Comparison of ENCODE assay signal across 18 mouse cellular contexts in the genomic region with DNA sequence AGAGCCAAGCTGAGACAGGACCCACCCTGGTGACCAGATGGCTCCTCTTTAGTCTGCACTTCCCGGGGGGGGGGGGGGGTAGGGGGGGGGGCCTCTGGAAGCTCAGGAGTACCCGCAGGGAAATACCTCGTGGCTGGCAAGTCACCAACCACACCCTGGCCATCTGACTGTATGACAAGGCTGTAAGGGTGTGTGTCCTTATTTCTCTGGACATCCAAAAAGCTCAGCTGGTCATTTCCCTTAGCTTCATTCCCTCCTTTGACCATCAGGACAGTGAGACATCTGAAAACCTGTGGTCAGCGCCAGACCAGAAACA.
DNase-seq lines count a peak whose midpoint lies in the region; ATAC-seq and TF ChIP-seq lines count a peak whose summit lies in the region.
"Had no signal": no experiment of that assay in that cellular context is flagged by ENCODE, and none has a peak within 500 bp of the region (broad histone marks: within the 10 kb centered on the region; RNA-seq: fewer than 3 reads in every experiment).

No protein-coding gene starts in this region.

- 0 out of 2 replicates have a peak, but pooled peaks have one; percentile 15 for ATAC-seq in hindbrain, postnatal 0 days
- ATAC-seq in hindbrain, embryonic 11.5 days (ENCODE audit: low FRiP score), result no peak
- ATAC-seq in embryonic facial prominence, embryonic 13.5 days (ENCODE audit: insufficient number of reproducible peaks, insufficient read depth, low FRiP score, low TSS enrichment, low read depth), result no peak
- ATAC-seq in neural tube, embryonic 15.5 days (ENCODE audit: low FRiP score), result no peak
- ATAC-seq in intestine, postnatal 0 days, result no peak
- ATAC-seq: forebrain, postnatal 0 days; liver, embryonic 12.5 days; lung, postnatal 0 days; midbrain, embryonic 15.5 days had no signal

- no peaks in the 10 kb centered on the region for H3K9me3 ChIP-seq in hindbrain, postnatal 0 days (ENCODE audit: low read length)
- no peaks in the 10 kb centered on the region for H3K9me3 ChIP-seq in hindbrain, embryonic 11.5 days (ENCODE audit: control insufficient read depth, low read length)
- H3K9me3 ChIP-seq in embryonic facial prominence, embryonic 13.5 days, result no peaks in the 10 kb centered on the region
- H3K9me3 ChIP-seq in neural tube, embryonic 15.5 days (replicated peaks), result no peaks in the 10 kb centered on the region
- H3K9me3 ChIP-seq in intestine, postnatal 0 days (ENCODE audit: control insufficient read depth), result no peaks in the 10 kb centered on the region
- H3K9me3 ChIP-seq: hindbrain, embryonic 15.5 days; liver, embryonic 12.5 days; midbrain, embryonic 15.5 days; stomach, embryonic 15.5 days had no signal

- TF ChIP-seq CTCF in hindbrain, postnatal 0 days (IDR thresholded peaks at IDR 0.05; ENCODE audit: low read depth), result no peak
- no peak for TF ChIP-seq CTCF in cerebellum, adult 2 months (IDR thresholded peaks at IDR 0.05; ENCODE audit: borderline replicate concordance, insufficient read depth, low read depth, low read length)
- no peak for TF ChIP-seq CTCF in intestine, postnatal 0 days (IDR thresholded peaks at IDR 0.05; ENCODE audit: low read depth)

- WGBS in hindbrain, postnatal 0 days, result 45% methylated on average over 3 of the region's 4 CpGs
- 47% methylated on average over 3 of the region's 4 CpGs for WGBS in hindbrain, embryonic 11.5 days
- 5% methylated on average over 4 of the region's 4 CpGs for WGBS in cerebellum, adult 2 months
- 58% methylated on average over 4 of the region's 4 CpGs for WGBS in embryonic facial prominence, embryonic 13.5 days
- 64% methylated on average over 3 of the region's 4 CpGs for WGBS in neural tube, embryonic 15.5 days
- WGBS in intestine, postnatal 0 days, result 66% methylated on average over 3 of the region's 4 CpGs

- TF ChIP-seq POLR2A in cerebellum, adult 2 months (IDR thresholded peaks at IDR 0.05; ENCODE audit: borderline replicate concordance, insufficient read depth, low read length), result no peak

- H3K4me3 ChIP-seq in hindbrain, postnatal 0 days (ENCODE audit: low read length), result no peak overlapping the region
- no peak overlapping the region for H3K4me3 ChIP-seq in hindbrain, embryonic 11.5 days (ENCODE audit: low read depth, low read length)
- H3K4me3 ChIP-seq in cerebellum, adult 2 months (replicated peaks; ENCODE audit: insufficient read depth, low read depth, low read length), result no peak overlapping the region
- no peak overlapping the region for H3K4me3 ChIP-seq in embryonic facial prominence, embryonic 13.5 days
- no peak overlapping the region for H3K4me3 ChIP-seq in neural tube, embryonic 15.5 days (replicated peaks)
- no peak overlapping the region for H3K4me3 ChIP-seq in intestine, postnatal 0 days (ENCODE audit: low read depth, low read length)
- H3K4me3 ChIP-seq: gastrocnemius, adult 2 months; hindbrain, embryonic 15.5 days; liver, embryonic 12.5 days; midbrain, embryonic 15.5 days; stomach, embryonic 15.5 days had no signal

- H3K9ac ChIP-seq in hindbrain, postnatal 0 days (replicated peaks; ENCODE audit: low read length), result no peak overlapping the region
- H3K9ac ChIP-seq in hindbrain, embryonic 11.5 days (ENCODE audit: low read depth, low read length), result no peak overlapping the region
- no peak overlapping the region for H3K9ac ChIP-seq in embryonic facial prominence, embryonic 13.5 days
- no peak overlapping the region for H3K9ac ChIP-seq in neural tube, embryonic 15.5 days (replicated peaks)
- no peak overlapping the region for H3K9ac ChIP-seq in intestine, postnatal 0 days (ENCODE audit: low read depth, low read length)
- H3K9ac ChIP-seq: forebrain, postnatal 0 days; hindbrain, embryonic 15.5 days; liver, embryonic 12.5 days; midbrain, embryonic 15.5 days; stomach, embryonic 15.5 days had no signal

- H3K4me1 ChIP-seq in hindbrain, postnatal 0 days (ENCODE audit: insufficient read depth, low read length), result peaks cover 8% of the 10 kb centered on the region
- H3K4me1 ChIP-seq in hindbrain, embryonic 11.5 days (replicated peaks; ENCODE audit: control insufficient read depth, insufficient read depth, low read length), result no peaks in the 10 kb centered on the region
- peaks cover 24% of the 10 kb centered on the region for H3K4me1 ChIP-seq in cerebellum, adult 2 months (ENCODE audit: control insufficient read depth, insufficient read depth, low read length)
- H3K4me1 ChIP-seq in embryonic facial prominence, embryonic 13.5 days, result peaks cover 17% of the 10 kb centered on the region
- H3K4me1 ChIP-seq in neural tube, embryonic 15.5 days, result 0 out of 2 replicates have a peak, but pooled peaks cover 2% of the 10 kb centered on the region
- no peaks in the 10 kb centered on the region for H3K4me1 ChIP-seq in intestine, postnatal 0 days (replicated peaks; ENCODE audit: control insufficient read depth, insufficient read depth, low read length)
- H3K4me1 ChIP-seq: liver, embryonic 12.5 days; midbrain, embryonic 15.5 days; stomach, embryonic 15.5 days had no signal

- no peak for DNase-seq in hindbrain, postnatal 0 days (ENCODE audit: low spot score)
- no peak for DNase-seq in hindbrain, embryonic 11.5 days (ENCODE audit: low spot score)
- DNase-seq in brain, adult 2 months (ENCODE audit: low read depth, low spot score), result peak; percentile 92
- DNase-seq in cerebellum, adult 2 months, result peak; percentile 85 to 89
- no peak for DNase-seq in adrenal gland, postnatal 25 days
- DNase-seq: forebrain, postnatal 0 days; gastrocnemius, adult 2 months; heart, postnatal 14 days; kidney, adult 8-10 months; thymus, postnatal 14 days had no signal

- H3K27ac ChIP-seq in hindbrain, postnatal 0 days, result peak overlapping the region; percentile 7; the same call in 1 of the 2 replicates
- no peak overlapping the region for H3K27ac ChIP-seq in hindbrain, embryonic 11.5 days (ENCODE audit: low read depth, low read length)
- peak overlapping the region; percentile 85 for H3K27ac ChIP-seq in cerebellum, adult 2 months (ENCODE audit: insufficient read depth, low read length)
- H3K27ac ChIP-seq in embryonic facial prominence, embryonic 13.5 days, result peak overlapping the region; percentile 39; the same call in 1 of the 2 replicates
- no peak overlapping the region for H3K27ac ChIP-seq in neural tube, embryonic 15.5 days (replicated peaks)
- no peak overlapping the region for H3K27ac ChIP-seq in intestine, postnatal 0 days (ENCODE audit: low read depth, low read length)
- H3K27ac ChIP-seq: gastrocnemius, adult 2 months; hindbrain, embryonic 15.5 days; liver, embryonic 12.5 days; midbrain, embryonic 15.5 days; stomach, embryonic 15.5 days had no signal

- H3K4me2 ChIP-seq in hindbrain, postnatal 0 days (ENCODE audit: low read depth, low read length), result no peak overlapping the region
- no peak overlapping the region for H3K4me2 ChIP-seq in hindbrain, embryonic 11.5 days (replicated peaks; ENCODE audit: low read depth, low read length)
- no peak overlapping the region for H3K4me2 ChIP-seq in embryonic facial prominence, embryonic 13.5 days
- H3K4me2 ChIP-seq in neural tube, embryonic 15.5 days, result no peak overlapping the region
- no peak overlapping the region for H3K4me2 ChIP-seq in intestine, postnatal 0 days (replicated peaks; ENCODE audit: low read depth)
- H3K4me2 ChIP-seq: hindbrain, embryonic 15.5 days; liver, embryonic 12.5 days; midbrain, embryonic 15.5 days; stomach, embryonic 15.5 days had no signal

- H3K36me3 ChIP-seq in hindbrain, postnatal 0 days (ENCODE audit: insufficient read depth, low read length), result no peaks in the 10 kb centered on the region
- no peaks in the 10 kb centered on the region for H3K36me3 ChIP-seq in hindbrain, embryonic 11.5 days (ENCODE audit: control insufficient read depth, insufficient read depth, low read length)
- no peaks in the 10 kb centered on the region for H3K36me3 ChIP-seq in embryonic facial prominence, embryonic 13.5 days
- no peaks in the 10 kb centered on the region for H3K36me3 ChIP-seq in neural tube, embryonic 15.5 days
- no peaks in the 10 kb centered on the region for H3K36me3 ChIP-seq in intestine, postnatal 0 days (ENCODE audit: control insufficient read depth, insufficient read depth)
- H3K36me3 ChIP-seq: hindbrain, embryonic 15.5 days; liver, embryonic 12.5 days; midbrain, embryonic 15.5 days; stomach, embryonic 15.5 days had no signal

- H3K27me3 ChIP-seq in hindbrain, postnatal 0 days (ENCODE audit: insufficient read depth, low read length), result no peaks in the 10 kb centered on the region
- no peaks in the 10 kb centered on the region for H3K27me3 ChIP-seq in hindbrain, embryonic 11.5 days (ENCODE audit: control insufficient read depth, insufficient read depth, low read length)
- H3K27me3 ChIP-seq in cerebellum, adult 2 months (ENCODE audit: control insufficient read depth, insufficient read depth, low read length), result no peaks in the 10 kb centered on the region
- H3K27me3 ChIP-seq in embryonic facial prominence, embryonic 13.5 days, result no peaks in the 10 kb centered on the region
- no peaks in the 10 kb centered on the region for H3K27me3 ChIP-seq in neural tube, embryonic 15.5 days (replicated peaks)
- H3K27me3 ChIP-seq in intestine, postnatal 0 days (replicated peaks; ENCODE audit: control insufficient read depth, insufficient read depth, low read length), result no peaks in the 10 kb centered on the region
- H3K27me3 ChIP-seq: hindbrain, embryonic 15.5 days; liver, embryonic 12.5 days; midbrain, embryonic 15.5 days; stomach, embryonic 15.5 days had no signal

Comparison
In these comparisons a context has a peak if more than half of its experiments do, and no peak if none do; other contexts are left out.
1. H3K27ac ChIP-seq: peak in hindbrain, postnatal 0 days (single experiment), cerebellum, adult 2 months (single experiment) and embryonic facial prominence, embryonic 13.5 days (single experiment); none in hindbrain, embryonic 11.5 days (single experiment), neural tube, embryonic 15.5 days (single experiment) and intestine, postnatal 0 days (single experiment).
2. DNase-seq: peak in brain, adult 2 months (single experiment) and cerebellum, adult 2 months (2 of 2); none in hindbrain, postnatal 0 days (single experiment), hindbrain, embryonic 11.5 days (single experiment) and adrenal gland, postnatal 25 days (single experiment).